ENCODE assay signal across 28 mouse cellular contexts in the genomic region with DNA sequence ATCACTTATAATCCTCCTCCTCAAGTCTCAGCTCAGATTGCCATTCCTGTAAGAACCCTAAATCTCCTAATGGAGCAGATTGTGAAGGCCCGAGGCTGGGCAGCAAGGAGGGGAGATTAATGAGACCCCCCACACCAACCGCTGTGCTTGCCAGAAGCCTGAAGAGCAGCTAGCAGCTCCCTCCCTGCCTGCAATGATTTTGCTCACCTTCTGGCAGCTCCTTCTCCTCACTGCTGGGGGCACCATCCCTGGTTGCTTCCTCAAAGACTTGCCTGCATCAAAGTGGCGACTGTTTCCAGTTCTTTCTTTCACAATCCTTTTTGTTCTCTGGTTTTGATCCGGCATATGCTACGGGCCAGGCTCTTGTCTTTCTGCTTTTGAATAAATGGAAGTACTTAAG.
DNase-seq lines count a peak whose midpoint lies in the region; ATAC-seq lines count a peak whose summit lies in the region.
"Had no signal": no experiment of that assay in that cellular context is flagged by ENCODE, and none has a peak within 500 bp of the region (broad histone marks: within the 10 kb centered on the region; RNA-seq: fewer than 3 reads in every experiment).

No protein-coding gene starts in this region.

- H3K36me3 ChIP-seq in hindbrain, embryonic 13.5 days: no peaks in the 10 kb centered on the region
- H3K36me3 ChIP-seq in hindbrain, embryonic 11.5 days (ENCODE audit: control insufficient read depth, insufficient read depth, low read length): no peaks in the 10 kb centered on the region
- H3K36me3 ChIP-seq in midbrain, embryonic 14.5 days (ENCODE audit: control insufficient read depth, insufficient read depth, low read length): no peaks in the 10 kb centered on the region
- H3K36me3 ChIP-seq in midbrain, embryonic 10.5 days: no peaks in the 10 kb centered on the region
- H3K36me3 ChIP-seq: embryonic facial prominence, embryonic 10.5 days; embryonic facial prominence, embryonic 15.5 days; forebrain, embryonic 12.5 days; heart, embryonic 13.5 days; limb, embryonic 12.5 days; liver, embryonic 15.5 days; midbrain, embryonic 12.5 days; neural tube, embryonic 12.5 days; stomach, embryonic 15.5 days had no signal

- no peak overlapping the region for H3K4me2 ChIP-seq in hindbrain, embryonic 13.5 days
- no peak overlapping the region for H3K4me2 ChIP-seq in hindbrain, embryonic 11.5 days (replicated peaks; ENCODE audit: low read depth, low read length)
- no peak overlapping the region for H3K4me2 ChIP-seq in midbrain, embryonic 14.5 days (ENCODE audit: low read length)
- H3K4me2 ChIP-seq: embryonic facial prominence, embryonic 15.5 days; forebrain, embryonic 12.5 days; heart, embryonic 13.5 days; limb, embryonic 12.5 days; liver, embryonic 15.5 days; lung, embryonic 14.5 days; midbrain, embryonic 12.5 days; neural tube, embryonic 12.5 days; stomach, embryonic 15.5 days had no signal

- H3K9ac ChIP-seq in hindbrain, embryonic 13.5 days: no peak overlapping the region
- no peak overlapping the region for H3K9ac ChIP-seq in hindbrain, embryonic 11.5 days (ENCODE audit: low read depth, low read length)
- H3K9ac ChIP-seq in midbrain, embryonic 14.5 days (replicated peaks; ENCODE audit: low read length): no peak overlapping the region
- H3K9ac ChIP-seq: embryonic facial prominence, embryonic 15.5 days; forebrain, embryonic 12.5 days; heart, embryonic 13.5 days; limb, embryonic 12.5 days; liver, embryonic 15.5 days; lung, embryonic 14.5 days; midbrain, embryonic 12.5 days; neural tube, embryonic 12.5 days; stomach, embryonic 15.5 days had no signal

- peaks cover 9% of the 10 kb centered on the region for H3K4me1 ChIP-seq in hindbrain, embryonic 13.5 days (replicated peaks)
- H3K4me1 ChIP-seq in hindbrain, embryonic 11.5 days (replicated peaks; ENCODE audit: control insufficient read depth, insufficient read depth, low read length): no peaks in the 10 kb centered on the region
- H3K4me1 ChIP-seq in midbrain, embryonic 14.5 days (ENCODE audit: control insufficient read depth, insufficient read depth, low read length): peaks cover 2% of the 10 kb centered on the region; the same call in 1 of the 2 replicates
- peaks cover 11% of the 10 kb centered on the region for H3K4me1 ChIP-seq in midbrain, embryonic 10.5 days
- H3K4me1 ChIP-seq: embryonic facial prominence, embryonic 10.5 days; embryonic facial prominence, embryonic 15.5 days; forebrain, embryonic 12.5 days; heart, embryonic 13.5 days; liver, embryonic 15.5 days; neural tube, embryonic 12.5 days; stomach, embryonic 15.5 days had no signal

- H3K4me3 ChIP-seq in hindbrain, embryonic 13.5 days: no peak overlapping the region
- H3K4me3 ChIP-seq in hindbrain, embryonic 11.5 days (ENCODE audit: low read depth, low read length): no peak overlapping the region
- no peak overlapping the region for H3K4me3 ChIP-seq in midbrain, embryonic 14.5 days (replicated peaks; ENCODE audit: low read depth, low read length)
- no peak overlapping the region for H3K4me3 ChIP-seq in midbrain, embryonic 10.5 days
- H3K4me3 ChIP-seq: embryonic facial prominence, embryonic 10.5 days; embryonic facial prominence, embryonic 15.5 days; forebrain, embryonic 12.5 days; heart, adult 2 months; heart, embryonic 13.5 days; limb, embryonic 12.5 days; liver, embryonic 15.5 days; midbrain, embryonic 12.5 days; myocyte; neural tube, embryonic 12.5 days; stomach, embryonic 15.5 days had no signal

- no peaks in the 10 kb centered on the region for H3K27me3 ChIP-seq in hindbrain, embryonic 13.5 days
- no peaks in the 10 kb centered on the region for H3K27me3 ChIP-seq in hindbrain, embryonic 11.5 days (ENCODE audit: control insufficient read depth, insufficient read depth, low read length)
- H3K27me3 ChIP-seq in midbrain, embryonic 14.5 days (ENCODE audit: control insufficient read depth, insufficient read depth, low read length): no peaks in the 10 kb centered on the region
- no peaks in the 10 kb centered on the region for H3K27me3 ChIP-seq in midbrain, embryonic 10.5 days (ENCODE audit: low read depth, poor library complexity, severe bottlenecking)
- H3K27me3 ChIP-seq: embryonic facial prominence, embryonic 15.5 days; forebrain, embryonic 12.5 days; limb, embryonic 12.5 days; liver, embryonic 15.5 days; neural tube, embryonic 12.5 days; stomach, embryonic 15.5 days had no signal

- no peak overlapping the region for H3K27ac ChIP-seq in hindbrain, embryonic 13.5 days
- H3K27ac ChIP-seq in hindbrain, embryonic 11.5 days (ENCODE audit: low read depth, low read length): no peak overlapping the region
- no peak overlapping the region for H3K27ac ChIP-seq in midbrain, embryonic 14.5 days (replicated peaks; ENCODE audit: low read depth, low read length)
- H3K27ac ChIP-seq in midbrain, embryonic 10.5 days (replicated peaks): no peak overlapping the region
- H3K27ac ChIP-seq: embryonic facial prominence, embryonic 10.5 days; embryonic facial prominence, embryonic 15.5 days; forebrain, embryonic 12.5 days; heart, adult 2 months; heart, embryonic 13.5 days; limb, embryonic 12.5 days; liver, embryonic 15.5 days; midbrain, embryonic 12.5 days; neural tube, embryonic 12.5 days; stomach, embryonic 15.5 days had no signal

- DNase-seq in hindbrain, embryonic 11.5 days (ENCODE audit: low spot score): no peak
- peak; percentile 51 for DNase-seq in midbrain, embryonic 14.5 days
- no peak for DNase-seq in midbrain, embryonic 10.5 days (ENCODE audit: low spot score)
- DNase-seq in mesoderm, embryonic 11.5 days (ENCODE audit: low read depth, low spot score): peak; percentile 17
- no peak for DNase-seq in B cell, adult 2 months
- DNase-seq: adrenal gland, adult 2 months; cerebellum, adult 11 months; heart, adult 2 months; heart, postnatal 10 days; kidney, adult 11 months; kidney, postnatal 14 days; layer of hippocampus, adult 9-11 months; lung, embryonic 14.5 days; lung, postnatal 14 days; right cerebral cortex, postnatal 25 days had no signal

- H3K9me3 ChIP-seq in hindbrain, embryonic 13.5 days: no peaks in the 10 kb centered on the region
- no peaks in the 10 kb centered on the region for H3K9me3 ChIP-seq in hindbrain, embryonic 11.5 days (ENCODE audit: control insufficient read depth, low read length)
- H3K9me3 ChIP-seq in midbrain, embryonic 14.5 days (ENCODE audit: control insufficient read depth, low read length): no peaks in the 10 kb centered on the region
- H3K9me3 ChIP-seq in midbrain, embryonic 10.5 days (replicated peaks): no peaks in the 10 kb centered on the region
- H3K9me3 ChIP-seq: embryonic facial prominence, embryonic 10.5 days; embryonic facial prominence, embryonic 15.5 days; forebrain, embryonic 12.5 days; heart, embryonic 13.5 days; limb, embryonic 12.5 days; liver, embryonic 15.5 days; midbrain, embryonic 12.5 days; neural tube, embryonic 12.5 days; stomach, embryonic 15.5 days had no signal

- 0 out of 2 replicates have a peak, but pooled peaks have one; percentile 32 for ATAC-seq in hindbrain, embryonic 13.5 days (ENCODE audit: low FRiP score)
- no peak for ATAC-seq in hindbrain, embryonic 11.5 days (ENCODE audit: low FRiP score)
- no peak for ATAC-seq in midbrain, embryonic 14.5 days (ENCODE audit: low FRiP score, low TSS enrichment)
- ATAC-seq: activated CD4-positive, CD25-positive, alpha-beta regulatory T cell, adult 4 months; inflammation-experienced regulatory T-cells, adult 6 months had no signal

- 50% methylated on average over 5 of the region's 5 CpGs for WGBS in hindbrain, embryonic 13.5 days
- 61% methylated on average over 5 of the region's 5 CpGs for WGBS in hindbrain, embryonic 11.5 days
- 30% methylated on average over 5 of the region's 5 CpGs for WGBS in midbrain, embryonic 14.5 days
- WGBS in midbrain, embryonic 10.5 days: 50% methylated on average over 5 of the region's 5 CpGs

Comparison
In these comparisons a context has a peak if more than half of its experiments do, and no peak if none do; other contexts are left out.
1. DNase-seq: peak in midbrain, embryonic 14.5 days (single experiment) and mesoderm, embryonic 11.5 days (single experiment); none in hindbrain, embryonic 11.5 days (single experiment), midbrain, embryonic 10.5 days (single experiment) and B cell, adult 2 months (0 of 2).